Mouse (Mus musculus) ES-E14 (cell line): ENCODE results near the gene Crybg2.

Experiments used
- MAFK ChIP-seq: IDR thresholded peaks from 2 replicates; pipeline ENCODE4 v1.6.1; 2014; ENCODE audit warnings: mild to moderate bottlenecking, low read depth, low read length, inconsistent platforms; ENCODE audit not compliant: insufficient read depth
- ZC3H11A ChIP-seq: IDR thresholded peaks from 2 replicates; pipeline ENCODE4 v1.6.1; 2012; ENCODE audit warnings: low read depth, mild to moderate bottlenecking, inconsistent platforms, low read length, borderline replicate concordance

GRCm38 (mm10) chr4:134116501-134116900, 55.9 kb downstream of the Crybg2 start:
- TF ChIP-seq ZC3H11A, result no peak
- no peak for TF ChIP-seq MAFK
